Mouse (Mus musculus) gastrocnemius, postnatal 36 days (tissue): ENCODE data around the gene Serpine1. TPM values are rescaled to one million over a fixed set of nuclear protein-coding genes. Genes with fewer than 3 reads are reported as not detected.

Experiments
- DNase-seq, 2 experiments: peaks; one replicate each; pipeline ENCODE4 v3.0.0; 2022
- intact Hi-C: fragments of 180-260 bp; cut with DNase I; formaldehyde crosslinking; loops from one replicate; pipeline ENCODE4 v1.15.1; 2025
- total RNA-seq, 2 experiments: library from RNA; stranded (reverse); gene quantifications; 2 replicates each; pipeline ENCODE4 v1.2.3; 2021

The Serpine1 gene
- total RNA-seq, 2 experiments from 2014 or later, result 2.8 to 7.5 TPM

DNA sequence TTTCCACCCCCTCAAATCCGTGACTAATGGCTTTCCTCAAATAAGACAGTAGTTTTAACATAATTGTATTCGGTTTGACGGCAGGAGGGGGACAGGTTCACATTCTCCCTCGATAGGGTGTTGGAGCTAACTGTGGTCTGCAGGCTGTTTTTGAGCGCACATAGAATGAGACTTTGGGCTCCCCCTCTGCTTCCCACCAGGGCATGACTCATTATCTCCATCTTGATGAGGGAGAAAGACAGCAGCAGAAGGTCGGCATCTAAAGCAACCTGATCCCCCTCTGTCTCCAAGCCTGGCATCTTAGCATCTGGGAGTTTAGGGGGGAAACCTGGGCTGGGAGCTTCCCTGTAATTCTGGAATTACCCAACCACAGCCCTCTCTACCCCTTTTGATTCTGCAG is 6.6 kb downstream of the Serpine1 start:
- DNase-seq, result no peak
- intact Hi-C loops, result no loop called here

DNA sequence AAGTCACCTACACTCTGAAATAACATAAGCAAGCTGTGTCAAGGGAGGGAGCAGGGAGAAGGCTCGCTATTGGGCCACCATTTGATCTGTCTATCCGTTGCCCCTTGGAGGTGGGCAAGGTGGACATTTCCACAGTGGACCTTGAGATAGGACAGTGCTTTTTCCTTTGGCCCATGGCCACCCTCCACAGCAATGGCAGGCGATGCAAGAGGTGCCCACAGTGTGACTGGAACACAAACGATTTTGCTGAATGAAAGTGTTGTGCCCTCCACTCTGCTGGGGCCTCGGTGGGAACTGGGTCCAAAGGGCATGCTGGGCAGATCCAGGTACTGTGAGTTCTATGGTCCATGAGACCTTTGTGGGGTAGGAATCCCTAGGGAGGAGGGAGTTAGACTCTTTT is 9.5 kb downstream of the Serpine1 start:
- DNase-seq, result no peak
- intact Hi-C loops, result loop anchor here (1.0 to 5.0 kb wide), 2 partner anchors 35 to 44 kb away; partner anchors contain the start of gene Vgf

DNA sequence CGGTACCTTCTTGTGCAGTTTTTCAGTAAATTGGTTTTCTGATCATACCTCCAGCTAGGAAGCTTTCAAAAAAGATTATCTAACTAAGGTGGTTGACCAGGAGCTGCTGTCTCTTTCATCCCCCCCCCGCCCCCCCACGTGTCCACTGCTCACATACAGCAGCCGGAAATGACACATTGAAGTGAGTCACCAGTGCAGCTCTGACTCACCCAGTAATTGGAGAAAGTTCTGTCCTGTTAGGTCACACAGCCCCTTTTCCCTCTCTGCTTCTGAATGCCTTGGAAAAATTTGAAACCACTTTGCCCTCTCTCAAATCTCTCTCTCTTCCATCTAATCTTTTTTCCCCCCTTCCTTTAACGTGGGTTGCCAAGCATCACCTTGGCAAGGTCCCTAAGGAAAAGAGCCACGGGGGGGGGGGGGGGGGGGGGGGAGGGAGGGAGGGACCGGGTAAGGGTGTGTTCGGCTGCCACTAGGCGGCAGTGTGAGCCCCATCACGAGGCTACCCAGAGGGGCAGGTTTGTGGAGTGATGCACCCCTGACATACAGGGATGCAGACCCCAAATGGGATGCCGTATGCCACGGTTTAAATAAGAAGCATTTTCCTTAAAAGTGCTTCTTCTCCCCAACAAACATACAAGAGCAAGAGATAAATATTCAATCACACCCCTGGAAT is 10.1 kb downstream of the Serpine1 start:
- DNase-seq, result peak; percentile 38 to 63
- intact Hi-C loops, result loop anchor here (1.0 to 5.0 kb wide), 2 partner anchors 35 to 44 kb away; partner anchors contain the start of gene Vgf

GRCm38 (mm10) chr5:137054873-137055272 is 17.2 kb downstream of the Serpine1 start:
- intact Hi-C loops, result no loop called here
- DNase-seq, result no peak

GRCm38 (mm10) chr5:137054299-137054698 is 17.8 kb downstream of the Serpine1 start:
- no peak for DNase-seq

GRCm38 (mm10) chr5:137051914-137052505 is 20.1 kb downstream of the Serpine1 start:
- intact Hi-C loops, result no loop called here
- no peak for DNase-seq

More at GRCm38 (mm10) chr5:137054299-137054698, 17.8 kb downstream of the Serpine1 start:
- intact Hi-C loops, result no loop called here

GRCm38 (mm10) chr5:137051125-137051524 is 20.9 kb downstream of the Serpine1 start:
- no peak for DNase-seq
- intact Hi-C loops, result no loop called here

GRCm38 (mm10) chr5:137046991-137047390 is 25.1 kb downstream of the Serpine1 start:
- intact Hi-C loops, result no loop called here
- no peak for DNase-seq

DNA sequence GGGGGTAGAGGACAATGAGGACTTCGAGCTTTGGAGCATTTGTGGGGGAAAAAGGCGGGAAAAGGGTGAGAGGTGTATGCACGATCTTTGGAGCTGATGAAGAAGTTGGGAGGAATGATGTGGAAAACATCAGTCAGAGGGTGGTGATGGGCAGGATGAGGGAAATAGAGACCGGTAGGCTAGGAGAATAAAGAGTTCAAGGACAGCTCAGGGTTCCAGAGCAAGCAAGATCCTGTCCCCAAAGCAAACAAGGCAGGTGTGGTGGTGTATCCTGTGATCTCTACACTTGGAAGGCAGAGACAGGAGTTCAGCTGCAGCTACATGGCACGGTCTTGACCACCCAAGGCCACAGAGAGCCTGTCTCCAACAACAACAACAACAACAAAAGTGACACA is 25.7 kb downstream of the Serpine1 start:
- intact Hi-C loops, result no loop called here
- DNase-seq, result no peak

GRCm38 (mm10) chr5:137045402-137046323 is 26.4 kb downstream of the Serpine1 start, which contains the start of gene Ap1s1:
TSS of gene Ap1s1 (minus strand) at chr5:137046135.
- intact Hi-C loops, result no loop called here

GRCm38 (mm10) chr5:137043997-137044396 is 28.1 kb downstream of the Serpine1 start:
- intact Hi-C loops, result no loop called here
- no peak for DNase-seq

More at GRCm38 (mm10) chr5:137045402-137046323, 26.4 kb downstream of the Serpine1 start, which contains the start of gene Ap1s1:
- peak; percentile 90 to 95 for DNase-seq

- DNase-seq, result no peak
- intact Hi-C loops, result no loop called here
Measured at GRCm38 (mm10) chr5:137041442-137041841, 30.6 kb downstream of the Serpine1 start.

DNA sequence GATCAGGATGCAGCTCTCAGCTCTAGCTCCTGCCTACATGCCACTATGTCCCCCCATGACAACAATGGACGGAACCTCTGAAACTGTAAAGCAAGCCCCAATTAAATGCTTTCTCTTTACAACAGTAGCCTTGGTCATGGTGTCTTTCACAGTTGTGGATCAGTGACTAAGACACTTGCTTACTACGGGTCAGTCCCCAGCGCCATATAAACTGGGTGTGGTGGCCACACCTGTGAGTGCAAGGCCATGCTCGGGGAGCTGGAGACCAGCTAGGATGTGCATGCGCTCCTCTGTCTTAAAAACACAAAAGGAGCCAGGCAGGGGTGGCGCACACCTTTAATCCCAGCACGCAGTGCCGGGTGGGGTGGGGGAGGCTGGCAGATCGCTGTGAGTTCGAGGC is 32.6 kb downstream of the Serpine1 start:
- intact Hi-C loops, result no loop called here
- DNase-seq, result no peak

DNA sequence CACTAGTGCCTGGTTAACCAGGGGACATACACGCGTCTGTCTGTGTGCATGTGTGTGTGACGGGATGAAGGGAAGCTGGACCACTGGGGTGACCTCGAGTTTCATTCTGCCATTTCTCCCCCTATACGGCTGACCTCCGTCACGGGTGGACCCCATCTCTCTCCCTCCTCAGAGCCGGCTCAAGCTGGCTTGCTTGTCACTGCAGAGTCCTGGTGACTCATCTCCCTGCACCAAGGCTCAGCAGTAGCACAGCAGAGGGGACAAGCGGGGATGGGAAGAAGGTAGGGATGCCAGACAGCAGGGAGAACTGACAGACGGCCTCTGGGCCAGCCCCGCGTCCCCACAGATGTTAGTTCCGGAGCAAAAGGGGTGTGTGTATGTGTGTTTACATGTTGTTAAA is 35.9 kb downstream of the Serpine1 start:
- intact Hi-C loops, result no loop called here
- no peak for DNase-seq

DNA sequence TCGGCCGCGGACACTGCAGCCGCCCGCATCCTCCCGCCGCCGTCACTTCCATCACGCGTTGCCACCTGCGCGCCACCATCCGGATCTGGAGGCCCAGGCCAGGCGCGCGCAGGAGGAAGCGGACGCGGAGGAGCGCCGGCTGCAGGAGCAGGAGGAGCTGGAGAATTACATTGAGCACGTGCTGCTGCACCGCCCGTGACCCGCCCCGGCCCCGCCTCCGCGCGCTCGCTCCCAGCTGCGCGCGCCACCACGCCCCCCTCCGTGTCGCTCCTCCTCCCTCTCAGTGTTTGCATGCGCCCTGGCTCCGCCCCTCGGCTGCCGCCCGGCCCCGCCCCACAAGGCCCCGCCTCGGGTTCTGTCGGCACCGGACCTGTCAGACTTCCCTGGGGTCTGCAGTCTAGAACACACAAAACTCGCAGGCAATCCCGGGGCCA is 39.4 kb downstream of the Serpine1 start:
- intact Hi-C loops, result no loop called here
- peak; percentile 71 to 82 for DNase-seq

DNA sequence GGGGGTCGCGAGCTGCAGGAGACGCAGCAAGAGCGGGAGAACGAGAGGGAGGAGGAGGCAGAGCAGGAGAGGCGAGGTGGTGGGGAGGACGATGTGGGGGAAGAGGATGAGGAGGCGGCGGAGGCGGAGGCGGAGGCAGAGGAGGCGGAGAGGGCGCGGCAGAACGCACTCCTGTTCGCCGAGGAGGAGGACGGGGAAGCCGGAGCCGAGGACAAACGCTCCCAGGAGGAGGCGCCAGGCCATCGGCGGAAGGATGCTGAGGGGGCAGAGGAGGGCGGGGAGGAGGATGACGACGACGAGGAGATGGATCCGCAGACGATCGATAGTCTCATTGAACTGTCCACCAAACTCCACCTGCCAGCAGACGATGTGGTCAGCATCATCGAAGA is 40.0 kb downstream of the Serpine1 start:
- no peak for DNase-seq

DNA sequence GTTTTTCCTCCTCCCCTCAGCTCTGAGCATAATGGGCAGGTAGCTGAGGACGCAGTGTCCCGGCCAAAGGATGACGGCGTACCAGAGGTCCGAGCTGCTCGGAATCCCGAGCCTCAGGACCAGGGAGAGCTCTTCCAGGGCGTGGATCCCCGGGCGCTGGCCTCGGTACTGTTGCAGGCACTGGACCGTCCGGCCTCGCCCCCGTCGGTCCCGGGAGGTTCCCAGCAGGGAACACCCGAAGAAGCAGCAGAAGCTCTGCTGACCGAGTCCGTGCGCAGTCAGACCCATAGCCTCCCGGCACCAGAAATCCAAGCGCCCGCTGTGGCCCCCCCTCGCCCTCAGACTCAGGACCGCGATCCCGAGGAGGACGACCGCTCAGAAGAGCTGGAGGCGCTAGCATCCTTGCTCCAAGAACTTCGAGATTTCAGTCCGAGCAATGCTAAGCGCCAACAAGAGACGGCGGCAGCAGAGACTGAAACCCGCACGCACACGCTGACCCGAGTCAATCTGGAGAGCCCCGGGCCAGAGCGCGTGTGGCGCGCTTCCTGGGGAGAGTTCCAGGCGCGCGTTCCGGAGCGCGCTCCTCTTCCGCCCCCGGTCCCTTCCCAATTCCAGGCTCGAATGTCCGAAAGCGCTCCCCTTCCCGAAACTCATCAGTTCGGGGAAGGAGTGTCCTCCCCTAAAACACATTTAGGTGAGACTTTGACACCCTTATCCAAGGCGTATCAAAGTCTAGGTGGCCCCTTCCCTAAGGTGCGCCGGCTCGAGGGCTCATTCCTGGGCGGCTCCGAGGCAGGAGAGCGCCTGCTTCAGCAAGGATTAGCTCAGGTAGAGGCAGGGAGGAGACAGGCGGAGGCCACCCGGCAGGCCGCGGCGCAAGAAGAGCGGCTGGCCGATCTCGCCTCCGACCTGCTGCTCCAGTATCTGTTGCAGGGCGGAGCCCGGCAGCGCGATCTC is 40.7 kb downstream of the Serpine1 start:
- DNase-seq, result peak in 1 of 2 experiments; percentile 24
- intact Hi-C loops, result no loop called here

More for the DNA sequence above, 40.0 kb downstream of the Serpine1 start:
- intact Hi-C loops, result no loop called here

GRCm38 (mm10) chr5:137030416-137030810 is 41.7 kb downstream of the Serpine1 start:
- intact Hi-C loops, result no loop called here

GRCm38 (mm10) chr5:137029643-137030415 is 42.2 kb downstream of the Serpine1 start:
- intact Hi-C loops, result loop anchor here (5.0 kb wide), 1 partner anchor 32 kb away; no protein-coding TSS in a partner anchor
- DNase-seq, result peak; percentile 91 to 92

More at GRCm38 (mm10) chr5:137030416-137030810, 41.7 kb downstream of the Serpine1 start:
- no peak for DNase-seq
